Mouse (Mus musculus) liver (tissue): ENCODE data around the gene Ube2b.
A peak's percentile ranks its signal among the peaks of the same experiment; 100 is the strongest.

Experiments used
- DNase-seq: peaks from one replicate; pipeline ENCODE4 v3.0.0-alpha.2; 2020; ENCODE audit warnings: mixed read lengths

Ube2b gene

GRCm38 (mm10) chr11:52000290-52000962, at the start of gene Ube2b:
Gene Ube2b (minus strand): TSS chr11:52000762.
- peak; percentile 96 for DNase-seq

GRCm38 (mm10) chr11:52046446-52047165, 46.0 kb upstream of the Ube2b start:
- DNase-seq = no peak

- no peak for DNase-seq
These were observed 43.6 kb upstream of the Ube2b start for GRCm38 (mm10) chr11:52044156-52044555.

GRCm38 (mm10) chr11:52043224-52043623, 42.7 kb upstream of the Ube2b start:
- no peak for DNase-seq

- no peak for DNase-seq
These were observed 37.1 kb upstream of the Ube2b start for GRCm38 (mm10) chr11:52037659-52038058.

GRCm38 (mm10) chr11:52035905-52036304, 35.3 kb upstream of the Ube2b start:
- DNase-seq = no peak

- no peak for DNase-seq
These were observed 33.4 kb upstream of the Ube2b start for GRCm38 (mm10) chr11:52033953-52034352.

GRCm38 (mm10) chr11:52032356-52032755, 31.8 kb upstream of the Ube2b start:
- no peak for DNase-seq

GRCm38 (mm10) chr11:52018217-52018616, 17.7 kb upstream of the Ube2b start:
- DNase-seq = no peak

GRCm38 (mm10) chr11:52011541-52011940, 11.0 kb upstream of the Ube2b start:
- no peak for DNase-seq

- no peak for DNase-seq
These were observed 10.4 kb upstream of the Ube2b start for GRCm38 (mm10) chr11:52011011-52011410.

GRCm38 (mm10) chr11:52005586-52005985, 5.0 kb upstream of the Ube2b start:
- DNase-seq = no peak

GRCm38 (mm10) chr11:52003772-52004528, 3.4 kb upstream of the Ube2b start, which contains the start of gene Cdkl3:
Gene Cdkl3 (plus strand): TSS chr11:52004221.
- DNase-seq = peak; percentile 95

- DNase-seq = no peak
These were observed 2.9 kb upstream of the Ube2b start for GRCm38 (mm10) chr11:52003505-52003771.

- DNase-seq = no peak
These were observed 2.4 kb upstream of the Ube2b start for GRCm38 (mm10) chr11:52002842-52003504.

- DNase-seq = no peak
These were observed 1.3 kb upstream of the Ube2b start for GRCm38 (mm10) chr11:52001861-52002260.

- DNase-seq = no peak
These were observed 779 bp upstream of the Ube2b start for GRCm38 (mm10) chr11:52001341-52001740.

GRCm38 (mm10) chr11:51999611-52000289, 812 bp downstream of the Ube2b start:
- peak; percentile 73 for DNase-seq

GRCm38 (mm10) chr11:51971644-51972043, 28.9 kb downstream of the Ube2b start:
- DNase-seq = no peak

GRCm38 (mm10) chr11:51969511-51969910, 31.1 kb downstream of the Ube2b start:
- no peak for DNase-seq

- no peak for DNase-seq
These were observed 31.7 kb downstream of the Ube2b start for GRCm38 (mm10) chr11:51968896-51969295.
